Mouse (Mus musculus) naive thymus-derived CD4-positive, alpha-beta T cell, adult 2 months (primary cell): Measurements from ENCODE around the gene Mob1a.
A peak's percentile ranks its signal among the peaks of the same experiment; 100 is the strongest.

Source experiments
- DNase-seq: peaks from one replicate; pipeline ENCODE4 v3.0.0-alpha.2; 2011; ENCODE audit warnings: low read depth

Gene Mob1a

DNA sequence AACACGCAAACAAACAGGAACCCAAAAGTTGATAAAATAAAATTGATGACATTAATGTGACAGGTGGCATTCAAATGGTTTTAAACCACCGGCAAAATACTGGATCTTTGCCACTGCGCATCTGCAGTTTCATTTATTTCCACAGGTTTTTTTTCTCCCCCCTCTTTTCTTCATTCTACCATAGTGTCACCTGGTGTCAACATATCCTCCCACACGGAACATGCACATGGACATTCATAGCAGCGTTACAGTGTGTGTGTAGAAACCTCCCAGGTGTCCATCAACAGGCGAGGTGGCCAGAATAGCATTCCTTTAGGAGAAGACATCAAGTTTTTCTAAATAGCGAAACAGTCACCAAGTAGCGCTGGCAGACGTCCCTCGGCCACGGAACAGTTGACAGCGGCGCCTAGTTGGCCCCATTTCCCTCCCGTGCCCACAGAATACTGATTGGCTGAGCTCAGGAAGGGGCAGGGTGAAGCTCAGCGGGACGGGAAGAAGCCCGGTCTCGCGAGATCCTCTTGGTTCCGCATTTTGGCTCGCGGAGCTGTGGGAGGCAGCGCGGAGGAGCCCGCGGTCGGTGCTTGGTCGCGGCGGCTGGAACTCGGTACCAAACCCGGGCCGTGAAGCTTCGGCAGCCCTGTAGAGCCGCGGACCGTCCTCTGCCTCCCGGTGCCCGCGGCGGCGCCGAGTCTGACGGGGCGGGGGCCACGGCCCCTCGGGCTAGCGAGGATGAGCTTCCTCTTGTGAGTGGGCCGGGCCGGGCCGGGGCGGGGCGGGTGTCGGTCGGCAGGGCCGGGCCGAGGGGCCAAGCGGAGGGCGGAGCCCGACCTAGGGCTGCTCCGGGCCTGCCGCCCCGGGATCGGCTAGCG lies at the start of gene Mob1a, which contains the start of gene Mthfd2:
TSS of gene Mob1a (plus strand) at position 492 of the 869 bp plus-strand sequence.
TSS of gene Mthfd2 (minus strand) at position 384 of the 869 bp plus-strand sequence.
- peak; percentile 96 for DNase-seq

DNA sequence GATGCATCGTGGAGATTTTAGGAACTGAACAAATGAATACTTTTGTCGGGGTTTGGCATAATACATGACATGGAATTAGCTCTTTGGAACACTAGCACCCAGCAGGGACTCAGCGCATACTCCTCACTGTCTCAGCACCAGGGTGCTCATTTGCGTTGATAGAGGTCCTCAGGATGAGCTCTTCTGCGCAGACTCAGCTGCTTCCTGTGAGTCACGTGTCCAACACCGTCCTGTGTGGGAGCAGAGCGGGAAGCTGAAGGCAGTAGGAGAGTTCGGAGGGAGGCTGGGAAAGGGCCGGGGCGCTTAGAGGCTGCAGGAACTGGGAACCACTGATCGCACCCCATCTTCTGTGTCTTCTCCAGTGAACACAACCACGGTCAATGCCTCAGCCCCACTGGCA lies 48.7 kb upstream of the Mob1a start:
- DNase-seq = no peak

DNA sequence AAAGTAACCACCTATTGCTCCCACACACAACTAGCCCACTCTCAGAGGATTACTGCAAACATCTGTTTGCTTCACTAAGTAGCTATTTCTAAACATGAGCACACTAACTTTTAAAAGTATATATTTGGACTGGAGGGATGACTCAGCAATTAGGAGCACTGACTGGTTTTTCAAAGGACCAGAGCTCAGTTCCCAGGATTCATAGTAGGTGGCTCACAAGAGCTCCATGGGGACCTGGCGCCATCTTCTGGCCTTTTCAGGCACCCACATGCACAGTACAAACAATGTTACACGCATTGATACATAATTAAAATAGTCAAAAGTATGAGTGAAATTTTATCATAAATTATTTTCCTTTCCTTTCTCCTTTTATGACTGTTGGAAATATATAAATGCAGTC lies 46.9 kb upstream of the Mob1a start:
- DNase-seq = peak; percentile 63

DNA sequence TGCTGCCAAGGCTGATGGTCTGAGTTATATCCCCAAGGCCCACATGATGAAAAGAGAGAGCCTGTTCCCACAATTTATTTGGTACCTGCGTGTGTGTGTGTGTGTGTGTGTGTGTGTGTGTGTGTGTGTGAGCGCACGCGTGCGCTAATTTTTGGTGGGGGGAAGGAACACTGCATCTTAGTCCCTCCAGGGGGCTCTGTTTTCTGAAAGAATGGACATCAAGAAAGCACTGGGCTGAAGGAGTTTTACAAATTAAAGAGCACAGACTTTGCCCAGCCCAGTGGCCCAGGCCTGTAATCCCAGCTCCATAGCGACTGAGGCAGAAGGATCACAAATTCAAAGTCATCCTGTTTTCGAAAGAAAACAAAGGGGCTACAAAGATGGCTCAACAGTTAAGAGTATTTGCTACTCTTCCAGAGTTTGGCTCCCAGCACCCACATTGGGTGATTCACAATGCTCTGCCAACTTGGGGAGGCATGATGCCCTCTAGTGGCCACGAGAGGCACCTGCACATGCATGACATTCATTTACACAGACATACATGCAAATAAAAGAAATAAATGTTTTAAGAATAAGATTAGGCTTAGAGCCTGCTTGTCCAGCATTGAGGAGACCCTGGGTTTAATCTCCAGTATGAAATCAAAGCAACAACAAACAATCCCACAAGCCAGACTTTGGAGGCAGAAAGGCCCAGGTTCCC lies 45.4 kb upstream of the Mob1a start:
- DNase-seq = peak; percentile 34

DNA sequence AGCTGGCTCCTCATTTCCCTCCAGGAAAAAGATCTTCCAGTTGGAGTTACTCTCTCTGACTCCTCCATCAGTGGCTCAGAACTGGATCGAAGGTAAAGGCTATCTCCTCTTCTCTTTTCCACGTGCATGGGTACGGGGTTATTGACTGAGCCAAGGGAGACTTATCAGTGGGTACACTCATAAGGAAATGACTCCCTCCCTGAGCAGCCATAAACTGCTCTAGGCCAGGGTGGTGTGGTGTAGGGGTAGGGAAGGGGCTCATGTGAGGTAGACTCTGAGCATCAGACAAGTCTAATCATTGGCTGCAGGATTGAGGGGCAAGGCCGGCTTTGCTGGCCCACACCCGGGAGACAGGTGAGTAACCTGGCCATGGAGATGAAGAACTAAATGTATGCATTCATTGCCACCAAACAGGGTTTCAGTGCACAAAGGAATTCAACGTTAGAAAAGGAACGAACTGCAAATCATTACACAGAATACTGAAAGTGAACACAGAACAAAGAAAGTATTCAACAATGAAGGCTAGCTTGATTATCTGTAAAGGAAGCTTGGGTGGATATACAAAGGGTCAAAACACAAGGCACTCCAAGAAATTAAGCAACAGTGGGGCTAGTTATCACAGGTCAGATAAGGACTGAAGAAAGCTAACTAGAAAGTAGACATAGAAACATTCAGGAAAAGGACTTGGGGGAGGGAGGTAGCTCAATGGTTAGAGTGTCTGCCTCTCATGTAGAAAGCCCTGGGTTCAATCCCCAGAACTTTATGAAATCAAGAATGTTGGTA lies 25.2 kb upstream of the Mob1a start:
- no peak for DNase-seq

DNA sequence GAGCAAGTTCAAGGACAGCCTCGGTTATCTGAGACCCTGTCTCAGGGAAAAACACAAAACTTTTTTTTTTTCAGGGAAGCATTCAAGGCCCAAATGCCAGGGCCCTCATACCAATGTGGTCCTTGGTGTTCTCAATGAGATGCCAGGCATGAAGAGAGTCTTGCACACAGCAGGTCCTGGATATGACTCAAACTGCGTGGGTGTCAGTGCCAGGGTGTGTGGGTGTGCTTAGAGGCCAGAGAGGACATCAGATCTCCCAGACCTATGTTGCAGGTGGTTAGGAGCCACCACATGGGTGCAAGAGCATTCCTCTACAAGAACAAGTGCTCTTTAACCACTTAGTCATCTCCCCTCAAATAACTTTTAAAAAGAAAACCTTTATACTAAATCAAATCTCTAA lies 24.5 kb upstream of the Mob1a start:
- DNase-seq = no peak

DNA sequence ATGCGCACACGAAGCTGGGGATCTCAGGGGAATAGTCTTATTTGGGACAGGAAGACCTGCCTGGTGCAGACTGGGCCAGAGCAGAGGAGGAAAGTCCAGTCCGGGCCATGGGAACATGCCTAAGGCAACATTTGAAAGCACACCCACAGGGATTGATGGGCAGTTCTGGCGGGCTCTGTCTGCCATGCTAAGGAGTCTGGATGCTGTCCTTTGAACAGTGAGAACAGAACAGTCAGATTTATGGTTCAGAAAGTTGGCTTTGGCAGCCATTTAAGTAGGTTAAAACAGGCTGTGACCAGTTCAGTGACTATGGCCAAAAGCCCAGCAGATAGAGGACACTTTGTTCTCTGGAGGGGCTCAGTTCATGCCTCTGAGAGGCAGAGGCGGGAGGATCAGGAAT lies 23.6 kb upstream of the Mob1a start:
- no peak for DNase-seq

DNA sequence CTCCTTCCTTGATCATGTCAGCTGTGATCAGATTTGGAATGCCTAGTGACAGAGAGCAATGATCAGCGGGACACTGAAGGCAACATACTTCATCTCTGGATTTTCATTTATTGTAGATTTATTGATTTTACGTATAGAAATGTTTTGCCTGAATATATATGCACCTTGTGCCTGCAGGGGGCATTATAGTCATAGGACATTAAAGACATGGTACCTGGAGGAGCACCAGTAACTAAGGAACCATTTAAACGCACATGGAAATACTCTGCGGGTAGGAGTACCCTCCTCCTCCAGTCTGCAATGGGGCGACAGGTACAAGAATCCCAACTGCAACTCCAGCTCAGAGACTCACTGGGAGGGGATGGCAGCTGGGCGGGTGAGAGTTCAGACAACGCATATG lies 16.8 kb upstream of the Mob1a start:
- DNase-seq = peak; percentile 55

DNA sequence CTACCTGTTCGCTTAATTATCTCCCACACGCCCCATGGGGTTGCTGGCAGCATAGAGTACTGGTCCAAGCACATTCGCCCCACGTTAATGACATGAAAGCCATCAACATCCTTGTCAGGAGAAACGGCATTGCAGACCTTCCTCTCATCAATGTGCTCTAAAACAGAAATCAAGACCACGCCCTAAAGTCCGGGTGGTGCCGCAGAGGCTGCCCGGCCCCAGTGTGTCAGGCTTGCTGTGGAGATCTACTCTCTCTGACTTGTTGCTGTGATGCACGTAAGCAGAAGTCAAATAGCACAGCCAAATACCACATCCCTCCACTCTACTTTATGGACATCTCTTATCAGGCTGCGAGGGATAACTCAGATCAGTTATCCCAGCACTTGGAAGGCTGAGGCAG lies 14.6 kb upstream of the Mob1a start:
- no peak for DNase-seq

DNA sequence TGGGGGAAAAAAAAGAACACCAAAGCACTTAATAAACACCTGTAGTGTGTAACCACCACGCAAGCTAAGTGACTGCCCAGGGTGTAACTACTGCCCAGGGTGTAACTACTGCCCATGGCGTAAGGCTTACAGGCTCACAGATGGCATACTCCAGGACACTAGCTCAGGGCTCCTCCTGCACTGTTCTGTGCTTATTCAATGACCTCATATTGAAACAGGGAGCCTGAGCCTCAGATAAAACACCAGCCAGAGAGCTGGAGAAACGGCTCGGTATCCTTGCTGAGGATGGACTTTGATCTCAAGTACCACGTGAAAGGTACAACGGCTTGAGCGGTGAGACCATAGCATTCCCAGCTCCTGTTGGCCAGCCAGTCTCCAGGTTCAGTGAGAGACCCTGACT lies 13.8 kb upstream of the Mob1a start:
- DNase-seq = peak; percentile 56

DNA sequence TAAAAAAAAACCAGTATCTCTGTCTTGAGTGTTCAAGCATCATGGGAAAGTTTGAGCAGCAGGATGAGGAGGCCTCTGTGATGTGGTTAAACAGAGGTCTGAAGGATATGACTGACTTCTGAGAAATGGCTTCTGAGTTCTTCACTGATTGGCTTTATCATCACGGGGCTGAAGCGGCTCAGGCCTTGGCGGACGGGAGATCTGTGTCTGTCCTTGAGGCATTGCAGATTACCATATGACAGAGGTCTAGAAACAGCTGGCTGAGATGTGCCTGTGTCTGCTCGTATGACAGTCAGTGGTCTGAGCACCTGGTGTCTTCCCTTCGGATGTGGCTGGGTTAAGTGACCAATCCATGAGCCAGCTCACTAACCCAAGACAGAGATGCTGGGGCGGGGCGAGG lies 13.3 kb upstream of the Mob1a start:
- peak; percentile 77 for DNase-seq

DNA sequence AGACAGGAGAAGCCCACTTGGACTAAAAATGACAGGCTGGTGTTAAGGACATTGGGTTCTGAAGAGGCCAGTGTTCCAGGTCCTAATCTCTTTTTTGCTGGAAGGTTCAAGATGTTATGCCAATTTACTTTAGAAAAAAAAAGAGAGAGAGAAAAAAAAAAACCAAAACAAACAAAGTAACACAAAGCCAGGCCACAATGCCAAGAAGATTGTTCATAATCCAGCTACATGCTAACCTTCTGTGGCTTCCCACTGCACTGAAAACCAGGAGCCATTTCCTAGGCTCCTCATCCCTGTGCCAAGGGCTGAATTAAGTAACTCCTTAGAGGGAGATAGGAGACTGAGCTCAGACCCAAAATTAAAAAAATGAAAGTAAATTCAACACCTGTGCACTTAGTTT lies 10.5 kb upstream of the Mob1a start:
- DNase-seq = no peak

DNA sequence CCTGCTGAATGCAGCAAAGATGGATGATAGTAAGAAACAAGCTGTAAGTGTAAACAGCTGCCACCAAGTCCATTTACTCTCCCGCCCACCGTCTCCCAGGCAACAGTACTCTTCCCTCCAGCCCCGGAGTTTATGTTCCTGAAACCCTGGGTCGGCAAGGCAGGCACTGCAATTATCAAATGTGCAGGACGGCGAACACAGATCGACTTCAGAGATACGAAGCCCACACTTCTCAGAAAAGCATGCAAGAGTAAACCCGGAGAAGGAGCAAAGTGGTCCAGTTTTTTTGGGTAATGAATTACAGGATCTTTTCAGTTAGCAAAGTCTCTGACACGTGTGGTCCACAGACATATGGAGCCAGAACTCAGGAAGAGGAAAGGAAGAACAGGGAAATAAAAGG lies 9.8 kb upstream of the Mob1a start:
- no peak for DNase-seq

DNA sequence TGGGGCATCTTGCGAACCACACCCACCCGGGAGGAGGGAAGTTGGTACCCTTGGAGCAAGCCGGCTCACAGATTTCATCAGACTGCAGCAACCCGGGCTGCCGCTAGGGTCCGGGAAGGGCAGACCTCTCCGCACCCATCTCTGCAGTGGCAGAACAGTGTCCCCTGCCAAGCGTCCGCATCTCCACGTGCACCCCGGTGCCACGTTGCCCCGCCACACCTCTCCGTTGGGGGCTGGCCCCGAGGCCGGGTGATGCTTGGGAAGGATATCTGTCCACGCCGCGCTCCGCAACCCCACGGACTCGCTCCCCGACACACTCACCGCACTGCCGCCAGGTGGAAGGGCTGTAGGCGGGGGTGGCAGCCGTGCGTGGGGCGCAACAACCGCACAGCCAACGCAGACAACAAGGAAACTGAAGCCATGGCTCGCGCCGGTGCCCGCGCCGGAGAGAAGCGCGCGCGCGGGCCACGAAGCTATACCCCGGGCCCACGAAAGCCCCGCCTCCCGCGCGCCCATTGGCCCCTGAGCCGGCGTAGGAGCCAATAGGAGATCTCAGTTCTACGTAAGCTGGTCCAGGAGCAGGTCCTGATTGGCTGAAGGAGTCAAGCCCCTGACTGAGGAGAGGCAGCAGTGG lies 8.6 kb upstream of the Mob1a start:
- DNase-seq = peak; percentile 91

DNA sequence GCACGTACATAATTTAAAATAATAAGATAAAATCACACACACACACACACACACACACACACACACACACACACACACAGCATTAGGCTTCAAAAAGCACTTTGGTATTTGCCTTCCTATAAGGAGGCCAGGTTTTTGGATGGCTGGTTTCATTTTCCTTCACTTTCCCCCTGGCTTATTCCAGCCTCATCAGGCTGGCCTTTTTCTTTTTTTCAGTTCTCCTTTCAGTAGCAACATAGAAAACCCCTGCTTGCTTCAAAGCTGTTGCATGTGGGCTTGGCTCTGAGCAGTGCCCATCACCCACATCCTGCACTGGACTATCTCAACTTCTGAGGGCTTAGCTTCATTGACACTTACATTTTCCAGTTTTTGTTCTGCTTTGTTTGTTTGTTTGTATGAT lies 3.9 kb upstream of the Mob1a start:
- DNase-seq = peak; percentile 49

DNA sequence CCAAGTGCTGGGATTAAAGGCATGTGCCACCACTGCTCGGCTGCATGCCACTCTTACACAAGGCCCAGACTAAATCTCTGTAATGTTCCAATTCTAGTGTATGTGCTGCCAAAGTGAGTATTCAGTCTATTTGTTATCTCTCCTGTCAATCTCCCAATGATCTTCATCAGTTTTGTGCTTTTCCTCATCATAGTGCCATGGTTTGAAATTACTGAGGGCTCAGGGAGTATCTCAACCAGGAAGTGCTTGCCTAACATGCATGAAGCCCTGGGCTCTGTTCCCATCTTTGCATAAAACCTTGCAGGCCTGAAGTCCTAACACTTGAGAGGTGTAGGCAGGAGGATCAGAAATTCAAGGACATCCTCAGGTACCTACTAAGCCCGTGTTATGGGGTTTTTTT lies 3.0 kb upstream of the Mob1a start:
- DNase-seq = no peak

DNA sequence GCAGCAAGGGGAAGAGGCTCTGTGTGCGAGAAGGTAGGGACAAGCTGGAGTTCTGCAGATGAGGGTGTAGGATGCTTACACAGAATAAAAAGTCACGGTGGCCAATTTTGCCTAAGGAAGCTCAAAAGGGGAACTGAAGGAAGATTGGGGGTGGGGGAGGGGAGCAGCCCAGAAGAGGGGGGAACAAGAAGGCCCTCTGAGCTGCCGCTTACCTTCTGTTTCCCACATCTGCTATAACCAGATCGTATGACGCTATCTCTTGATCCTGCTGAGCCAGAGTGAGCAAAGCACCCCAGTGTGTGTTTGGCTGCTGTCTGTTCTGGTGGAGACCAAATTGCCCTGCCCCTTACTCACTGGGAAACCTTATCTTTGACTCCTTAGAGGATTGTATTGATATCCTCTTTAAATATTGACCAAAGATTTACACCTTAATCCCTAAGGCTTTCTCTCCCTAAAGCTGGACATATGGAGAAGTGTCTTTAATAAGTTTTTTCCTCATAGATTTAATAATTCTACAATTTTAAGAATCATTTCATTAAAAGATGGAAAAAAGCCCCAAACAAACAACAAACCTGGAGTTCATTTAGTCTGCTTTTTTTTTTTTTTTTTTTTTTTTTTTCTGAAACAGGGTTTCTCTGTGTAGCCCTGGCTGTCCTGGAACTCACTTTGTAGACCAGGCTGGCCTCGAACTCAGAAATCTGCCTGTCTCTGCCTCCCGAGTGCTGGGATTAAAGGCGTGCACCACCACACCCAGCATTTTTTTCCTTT lies 2.0 kb upstream of the Mob1a start:
- DNase-seq = no peak

DNA sequence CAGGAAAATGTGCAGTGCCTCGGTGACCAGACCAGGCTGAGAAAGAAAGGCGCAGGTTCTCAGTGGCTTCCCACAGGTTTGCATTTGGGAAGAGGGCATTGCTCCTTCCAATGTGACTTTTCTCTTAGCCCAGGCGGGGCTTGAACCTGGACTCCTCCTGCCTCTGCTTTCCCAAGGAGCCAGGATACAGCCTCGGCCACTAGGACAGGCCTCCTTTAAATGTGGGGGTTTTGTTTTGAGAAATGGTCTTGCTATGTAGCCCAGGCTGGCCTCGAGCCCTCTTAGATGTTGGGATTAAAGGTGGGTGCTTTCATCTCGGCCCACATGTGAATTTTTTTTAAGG lies 549 bp downstream of the Mob1a start:
- no peak for DNase-seq

DNA sequence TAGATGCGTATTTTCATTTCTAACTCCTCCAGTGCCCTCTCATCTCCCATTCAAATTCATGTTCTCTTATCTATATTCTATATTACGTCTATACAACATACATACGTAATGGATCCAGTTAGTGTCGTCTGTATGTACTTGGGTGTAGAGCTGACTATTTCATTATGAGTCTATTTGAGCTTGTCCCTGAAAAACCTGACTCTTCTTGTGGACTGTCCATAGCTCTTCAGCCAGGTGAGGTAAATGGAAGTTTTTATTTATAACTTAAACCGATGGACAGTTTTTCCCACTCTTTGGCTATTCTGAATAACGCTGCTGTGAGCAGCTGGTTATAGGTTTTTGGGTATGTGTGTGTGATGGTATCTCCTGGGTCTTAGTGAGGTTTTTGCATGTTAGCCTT lies 945 bp downstream of the Mob1a start:
- DNase-seq = peak; percentile 26

DNA sequence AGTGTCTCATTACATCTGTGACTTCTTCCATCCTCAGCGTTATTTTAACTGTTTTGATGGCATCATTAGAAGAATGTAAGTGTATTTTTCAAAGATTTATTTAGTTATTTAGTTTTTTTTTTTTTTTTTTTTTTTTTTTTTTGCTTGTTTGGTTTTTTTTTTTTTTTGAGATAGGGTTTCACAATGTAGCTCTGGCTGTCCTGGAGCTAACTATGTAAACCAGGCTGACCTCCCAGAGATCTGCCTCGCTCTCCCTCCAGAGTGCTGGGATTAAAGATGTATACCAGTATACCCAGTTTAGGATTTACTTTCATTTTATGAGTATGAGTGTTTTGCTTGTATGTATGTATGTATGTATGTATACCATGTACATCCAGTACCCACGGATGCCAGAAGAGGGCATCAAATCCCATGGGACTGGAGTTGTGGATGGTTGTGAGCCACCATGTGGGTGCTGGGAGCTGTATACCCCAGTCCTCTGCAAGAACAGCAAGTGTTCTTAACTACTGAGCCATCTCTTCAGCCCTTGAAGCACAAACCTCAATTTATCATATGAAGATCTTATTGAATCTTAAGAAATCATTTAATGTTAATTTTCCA lies 1.9 kb downstream of the Mob1a start:
- DNase-seq = no peak

DNA sequence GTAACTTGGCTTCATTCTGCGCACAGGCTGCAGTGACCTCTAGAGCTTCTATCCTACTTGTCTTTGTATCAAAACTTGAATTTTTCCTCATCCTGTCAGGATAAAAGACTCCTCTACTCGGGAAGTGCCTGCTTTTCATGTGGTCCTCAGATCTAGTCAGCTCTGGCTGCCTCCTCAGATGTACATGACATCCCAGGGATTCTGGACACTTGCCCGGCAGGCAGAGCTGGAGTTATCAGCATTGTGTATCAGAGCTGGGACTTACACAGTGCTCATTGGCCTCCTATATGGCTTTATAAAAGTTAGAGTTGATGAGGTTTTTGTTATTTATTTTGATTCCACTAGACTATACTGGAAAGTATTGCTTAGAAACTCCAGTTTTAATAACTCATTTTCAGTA lies 15.6 kb downstream of the Mob1a start:
- no peak for DNase-seq
